Mouse (Mus musculus): ENCODE measurements at regions not wholly inside any gene's neighbourhood (a gene's known extent, or its start where the extent isn't known, plus 50 kb on each side); places are given as distances from the start of the nearest gene placed in this dataset.

GRCm38 (mm10) chr7:129975781-129976514 lies 384.3 kb downstream of the Wdr11 start:
- no peak for TF ChIP-seq CTCF (IDR thresholded peaks at IDR 0.05; ENCODE audit: insufficient read depth, low read length)
- no peak for TF ChIP-seq POLR2A (IDR thresholded peaks at IDR 0.05; ENCODE audit: borderline replicate concordance, extremely low read depth, low read depth, low read length)
